Mouse (Mus musculus): ENCODE data around the gene Fndc4.

Fndc4 gene

GRCm38 (mm10) chr5:31257616-31258015, 38.3 kb downstream of the Fndc4 start:
- DNase-seq (ENCODE audit: low spot score in 2 of 2), result no peak

DNA sequence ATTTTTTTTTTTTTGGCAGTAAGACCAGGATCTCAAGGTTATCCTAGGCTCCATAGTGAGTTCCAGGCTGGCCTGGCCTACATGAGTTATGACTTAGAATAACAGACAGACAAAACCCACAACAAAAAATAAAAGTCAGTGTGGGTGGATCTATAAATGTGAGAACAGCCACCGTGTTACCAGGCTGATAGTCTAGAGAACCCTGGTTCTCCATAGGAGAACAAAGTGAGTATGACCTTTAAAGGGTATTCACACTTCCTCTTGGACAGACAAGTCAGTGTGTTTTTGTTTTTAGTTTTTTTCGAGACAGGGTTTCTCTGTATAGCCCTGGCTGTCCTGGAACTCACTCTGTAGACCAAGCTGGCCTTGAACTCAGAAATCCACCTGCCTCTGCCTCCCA, 39.9 kb downstream of the Fndc4 start:
- DNase-seq (ENCODE audit: low spot score in 2 of 2), result no peak

GRCm38 (mm10) chr5:31255381-31255780, 40.5 kb downstream of the Fndc4 start:
- no peak for DNase-seq (ENCODE audit: low spot score in 2 of 2)

- no peak for DNase-seq (ENCODE audit: low spot score in 2 of 2)
These were observed 41.0 kb downstream of the Fndc4 start for GRCm38 (mm10) chr5:31254901-31255300.

GRCm38 (mm10) chr5:31254452-31254851, 41.4 kb downstream of the Fndc4 start:
- no peak for DNase-seq (ENCODE audit: low spot score in 2 of 2)

GRCm38 (mm10) chr5:31253806-31254205, 42.1 kb downstream of the Fndc4 start:
- DNase-seq (ENCODE audit: low spot score in 2 of 2), result no peak

DNA sequence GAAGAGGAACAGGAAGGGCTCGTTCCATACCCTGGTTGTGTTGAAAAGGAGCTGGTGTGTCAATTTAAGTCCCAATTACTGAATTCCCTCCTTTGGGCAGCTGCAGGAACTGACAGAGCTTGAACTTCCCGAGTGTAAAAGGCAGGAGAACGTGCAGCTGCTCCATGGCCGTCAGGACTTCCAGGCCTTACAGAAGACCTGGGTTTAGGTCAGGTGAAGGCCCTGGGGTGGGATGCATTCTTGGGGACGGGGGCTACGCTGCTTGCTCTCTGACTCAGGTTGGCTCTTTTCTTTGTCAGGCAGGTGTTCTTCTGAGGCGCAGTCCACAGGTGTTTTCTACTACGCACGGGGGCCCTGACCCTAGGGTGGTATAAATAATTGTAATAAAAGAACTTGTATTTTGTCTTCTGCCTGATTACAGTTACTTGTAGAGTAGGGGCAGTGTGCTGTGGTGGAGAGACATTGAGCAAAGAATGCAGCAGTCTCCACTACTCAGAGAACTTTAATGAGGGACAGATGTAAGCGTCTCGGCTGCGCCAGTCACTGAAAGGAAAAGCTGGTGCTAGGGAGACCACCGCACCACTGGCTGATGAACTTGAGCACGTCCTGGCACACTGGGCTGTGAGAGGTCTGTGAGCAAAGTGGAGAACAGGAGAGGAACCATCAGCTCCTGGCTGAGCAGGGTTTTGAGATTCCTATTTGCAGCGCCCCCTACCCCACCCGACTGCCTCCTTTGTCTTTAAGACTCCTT, 42.9 kb downstream of the Fndc4 start:
- no peak for DNase-seq (ENCODE audit: low spot score in 2 of 2)

- DNase-seq (ENCODE audit: low spot score in 2 of 2), result no peak
These were observed 43.7 kb downstream of the Fndc4 start for GRCm38 (mm10) chr5:31252151-31252550.

DNA sequence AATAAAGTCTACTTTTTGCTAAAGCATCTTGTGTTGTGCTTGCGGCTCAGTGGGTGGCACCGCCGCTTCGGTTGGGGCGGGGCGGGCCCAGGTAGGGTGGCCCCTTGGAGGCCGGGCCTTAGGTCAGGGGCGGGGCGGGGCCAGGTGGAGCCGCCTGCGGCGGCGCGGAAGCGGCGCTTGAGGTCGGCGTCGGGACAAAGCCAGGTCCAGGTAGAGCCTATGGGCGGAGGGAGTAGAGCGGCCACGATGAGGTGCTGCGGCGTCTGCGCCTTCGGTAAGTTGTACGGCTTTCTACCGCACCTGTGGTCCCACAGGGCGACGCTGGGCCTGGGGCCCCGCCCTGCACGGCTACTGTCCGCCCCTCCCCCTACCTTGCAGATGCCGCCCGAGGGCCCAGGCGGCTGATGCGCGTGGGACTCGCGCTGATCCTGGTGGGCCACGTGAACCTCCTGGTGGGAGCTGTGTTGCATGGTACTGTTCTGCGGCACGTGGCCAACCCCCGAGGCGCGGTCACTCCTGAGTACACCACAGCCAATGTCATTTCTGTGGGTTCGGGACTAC, 44.3 kb downstream of the Fndc4 start, which contains the start of gene Krtcap3:
Gene Krtcap3 (plus strand): TSS at position 151 of the 561 bp plus-strand sequence.
- no peak for DNase-seq (ENCODE audit: low spot score in 2 of 2)

GRCm38 (mm10) chr5:31250716-31251115, 45.2 kb downstream of the Fndc4 start:
- no peak for DNase-seq (ENCODE audit: low spot score in 2 of 2)

Data from thymus, postnatal 10 days (tissue).